Mouse (Mus musculus) liver, embryonic 12.5 days (tissue): ENCODE measurements at regions not wholly inside any gene's neighbourhood (a gene's known extent, or its start where the extent isn't known, plus 50 kb on each side); places are given as distances from the start of the nearest gene placed in this dataset.

Source experiments
- ATAC-seq: fragments of 200-750 bp; cut with Nextera tagmentation; 2 replicates; pipeline ENCODE4 v1.8.0; 2017; ENCODE audit warnings: moderate number of reproducible peaks, mild to moderate bottlenecking, moderate library complexity
- H3K27ac ChIP-seq: fragments of 300-500 bp; sonication (generic); 2 replicates; pipeline ENCODE4 v1.5.1; 2016; ENCODE audit warnings: mild to moderate bottlenecking
- H3K27me3 ChIP-seq: fragments of 300-500 bp; sonication (generic); replicated peaks from 2 replicates; pipeline ENCODE4 v1.6.1; 2016; ENCODE audit warnings: mild to moderate bottlenecking, moderate library complexity
- H3K36me3 ChIP-seq: fragments of 300-500 bp; sonication (generic); 2 replicates; pipeline ENCODE4 v1.6.1; 2016; ENCODE audit warnings: mild to moderate bottlenecking, moderate library complexity
- H3K4me1 ChIP-seq: fragments of 300-500 bp; sonication (generic); 2 replicates; pipeline ENCODE4 v1.6.1; 2016
- H3K4me2 ChIP-seq: fragments of 300-500 bp; sonication (generic); 2 replicates; pipeline ENCODE4 v1.6.1; 2016; ENCODE audit warnings: mild to moderate bottlenecking, moderate library complexity
- H3K4me3 ChIP-seq: fragments of 300-500 bp; sonication (generic); 2 replicates; pipeline ENCODE4 v1.5.1; 2016; ENCODE audit warnings: mild to moderate bottlenecking, moderate library complexity
- H3K9ac ChIP-seq: fragments of 300-500 bp; sonication (generic); 2 replicates; pipeline ENCODE4 v1.6.1; 2016; ENCODE audit warnings: mild to moderate bottlenecking, moderate library complexity
- H3K9me3 ChIP-seq: fragments of 300-500 bp; sonication (generic); replicated peaks from 2 replicates; pipeline ENCODE4 v1.6.1; 2016; ENCODE audit warnings: mild to moderate bottlenecking, moderate library complexity
- WGBS: fragments of 180-500 bp; shearing (Covaris S2); methylation state at CpG from one replicate; pipeline ENCODE4 v1.1.7; 2016; ENCODE audit not compliant: insufficient replicate concordance; 5-methylcytosine and 5-hydroxymethylcytosine counted together

GRCm38 (mm10) chr10:17531021-17531420 lies 192.0 kb upstream of the Cited2 start:
- no peaks in the 10 kb centered on the region for H3K27me3 ChIP-seq
- WGBS: 65% methylated on average over 3 of the region's 3 CpGs
- H3K4me2 ChIP-seq: no peak overlapping the region
- H3K9ac ChIP-seq: no peak overlapping the region
- no peak overlapping the region for H3K27ac ChIP-seq
- H3K9me3 ChIP-seq: no peaks in the 10 kb centered on the region
- H3K4me3 ChIP-seq: no peak overlapping the region
- no peak for ATAC-seq
- no peaks in the 10 kb centered on the region for H3K36me3 ChIP-seq
- no peaks in the 10 kb centered on the region for H3K4me1 ChIP-seq

- H3K27ac ChIP-seq: no peak overlapping the region
Measured at GRCm38 (mm10) chr10:17538944-17539533, 184.0 kb upstream of the Cited2 start.

GRCm38 (mm10) chr10:17540404-17541375 lies 182.3 kb upstream of the Cited2 start:
- Histone ChIP-seq H3K27me3 (no peaks in the 10 kb centered on the region), H3K36me3 (no peaks in the 10 kb centered on the region), H3K4me3 (no peak overlapping the region), H3K9me3 (no peaks in the 10 kb centered on the region), H3K9ac (no peak overlapping the region), H3K27ac (no peak overlapping the region), H3K4me1 (peaks cover 4% of the 10 kb centered on the region; the same call in 1 of the 2 replicates), H3K4me2 (no peak overlapping the region)
- WGBS: 41% methylated on average over 6 of the region's 6 CpGs
- no peak for ATAC-seq

More at GRCm38 (mm10) chr10:17538944-17539533, 184.0 kb upstream of the Cited2 start:
- Histone ChIP-seq H3K4me3 (no peak overlapping the region), H3K9me3 (no peaks in the 10 kb centered on the region), H3K36me3 (no peaks in the 10 kb centered on the region), H3K4me2 (no peak overlapping the region), H3K9ac (no peak overlapping the region), H3K27me3 (no peaks in the 10 kb centered on the region), H3K4me1 (peaks cover 4% of the 10 kb centered on the region; the same call in 1 of the 2 replicates)
- ATAC-seq: no peak
- 80% methylated on average over 6 of the region's 6 CpGs for WGBS

GRCm38 (mm10) chr10:17542104-17542846 lies 180.7 kb upstream of the Cited2 start:
- H3K27me3 ChIP-seq: no peaks in the 10 kb centered on the region; the same call in 1 of the 2 replicates
- no peak overlapping the region for H3K4me3 ChIP-seq
- no peaks in the 10 kb centered on the region for H3K9me3 ChIP-seq
- no peak overlapping the region for H3K27ac ChIP-seq
- H3K9ac ChIP-seq: no peak overlapping the region
- no peak for ATAC-seq
- H3K4me2 ChIP-seq: no peak overlapping the region
- WGBS: 71% methylated on average over 8 of the region's 8 CpGs
- no peaks in the 10 kb centered on the region for H3K36me3 ChIP-seq
- peaks cover 4% of the 10 kb centered on the region; the same call in 1 of the 2 replicates for H3K4me1 ChIP-seq

- Histone ChIP-seq H3K27ac (no peak overlapping the region), H3K27me3 (no peaks in the 10 kb centered on the region; the same call in 1 of the 2 replicates), H3K9ac (no peak overlapping the region), H3K4me2 (no peak overlapping the region), H3K36me3 (no peaks in the 10 kb centered on the region), H3K4me1 (peaks cover 4% of the 10 kb centered on the region; the same call in 1 of the 2 replicates), H3K4me3 (no peak overlapping the region), H3K9me3 (no peaks in the 10 kb centered on the region)
- ATAC-seq: no peak
- 75% methylated on average over 5 of the region's 5 CpGs for WGBS
Measured at GRCm38 (mm10) chr10:17542847-17543421, 180.1 kb upstream of the Cited2 start.

GRCm38 (mm10) chr10:17545291-17545690 lies 177.7 kb upstream of the Cited2 start:
- no peak for ATAC-seq
- H3K36me3 ChIP-seq: no peaks in the 10 kb centered on the region

GRCm38 (mm10) chr10:17547986-17548385 lies 175.0 kb upstream of the Cited2 start:
- Histone ChIP-seq H3K4me1 (peaks cover 22% of the 10 kb centered on the region), H3K36me3 (no peaks in the 10 kb centered on the region), H3K4me2 (no peak overlapping the region), H3K9me3 (no peaks in the 10 kb centered on the region), H3K27ac (no peak overlapping the region), H3K9ac (no peak overlapping the region), H3K4me3 (no peak overlapping the region), H3K27me3 (no peaks in the 10 kb centered on the region; the same call in 1 of the 2 replicates)
- no peak for ATAC-seq
- 82% methylated on average over 3 of the region's 3 CpGs for WGBS

More at GRCm38 (mm10) chr10:17545291-17545690, 177.7 kb upstream of the Cited2 start:
- Histone ChIP-seq H3K4me1 (peaks cover 20% of the 10 kb centered on the region), H3K4me2 (no peak overlapping the region), H3K27ac (no peak overlapping the region), H3K9ac (no peak overlapping the region), H3K4me3 (no peak overlapping the region), H3K9me3 (no peaks in the 10 kb centered on the region), H3K27me3 (no peaks in the 10 kb centered on the region; the same call in 1 of the 2 replicates)

- Histone ChIP-seq H3K4me3 (no peak overlapping the region), H3K4me2 (no peak overlapping the region), H3K27me3 (no peaks in the 10 kb centered on the region; the same call in 1 of the 2 replicates)
Measured at GRCm38 (mm10) chr10:17548629-17549580, 174.1 kb upstream of the Cited2 start.

GRCm38 (mm10) chr10:17549711-17550637 lies 173.0 kb upstream of the Cited2 start:
- Histone ChIP-seq H3K36me3 (no peaks in the 10 kb centered on the region), H3K4me1 (peaks cover 22% of the 10 kb centered on the region), H3K4me2 (no peak overlapping the region), H3K27ac (no peak overlapping the region), H3K27me3 (no peaks in the 10 kb centered on the region; the same call in 1 of the 2 replicates), H3K9me3 (no peaks in the 10 kb centered on the region), H3K9ac (no peak overlapping the region), H3K4me3 (no peak overlapping the region)
- ATAC-seq: peak; percentile 77
- WGBS: 62% methylated on average over 6 of the region's 6 CpGs

More at GRCm38 (mm10) chr10:17548629-17549580, 174.1 kb upstream of the Cited2 start:
- ATAC-seq: no peak
- Histone ChIP-seq H3K9me3 (no peaks in the 10 kb centered on the region), H3K4me1 (peaks cover 22% of the 10 kb centered on the region), H3K9ac (no peak overlapping the region), H3K27ac (no peak overlapping the region), H3K36me3 (no peaks in the 10 kb centered on the region)
- WGBS: 70% methylated on average over 14 of the region's 14 CpGs

GRCm38 (mm10) chr10:17550638-17551013 lies 172.4 kb upstream of the Cited2 start:
- H3K4me1 ChIP-seq: peaks cover 22% of the 10 kb centered on the region
- 80% methylated on average over 6 of the region's 6 CpGs for WGBS
- no peak overlapping the region for H3K9ac ChIP-seq
- no peaks in the 10 kb centered on the region for H3K36me3 ChIP-seq
- H3K4me2 ChIP-seq: no peak overlapping the region
- H3K27ac ChIP-seq: no peak overlapping the region
- no peak overlapping the region for H3K4me3 ChIP-seq
- H3K9me3 ChIP-seq: no peaks in the 10 kb centered on the region
- ATAC-seq: no peak
- H3K27me3 ChIP-seq: no peaks in the 10 kb centered on the region; the same call in 1 of the 2 replicates
